Mouse (Mus musculus) kidney, adult 8-10 months (tissue): Measurements from ENCODE around the gene Btbd9.

Experiments used
- DNase-seq, 2 experiments: peaks; one replicate each; pipeline ENCODE4 v3.0.0; 2022

The Btbd9 gene

GRCm38 (mm10) chr17:30232698-30233097 is 343.6 kb downstream of the Btbd9 start:
- no peak for DNase-seq

DNA sequence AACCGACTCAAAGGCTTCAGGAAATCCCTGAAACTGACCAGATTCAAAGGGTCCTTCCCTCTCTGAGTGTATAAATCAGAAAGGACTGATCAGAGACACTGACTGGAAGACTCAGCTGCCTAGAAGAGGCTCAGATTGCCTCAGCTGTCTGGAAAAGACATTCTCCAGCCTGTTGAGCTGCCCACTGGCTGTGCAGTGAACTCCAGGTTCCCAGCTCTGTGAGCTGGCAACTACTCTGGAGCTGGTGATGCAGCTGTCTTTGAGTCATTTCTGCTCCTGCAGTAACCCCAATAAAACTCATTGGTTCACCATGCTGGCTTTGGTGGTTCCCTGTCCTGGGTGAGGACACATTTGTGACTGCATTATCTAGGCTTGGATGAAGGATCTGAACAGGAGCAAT is 344.8 kb downstream of the Btbd9 start:
- no peak for DNase-seq

- DNase-seq = no peak
Observed at GRCm38 (mm10) chr17:30230428-30230827, 345.9 kb downstream of the Btbd9 start.

DNA sequence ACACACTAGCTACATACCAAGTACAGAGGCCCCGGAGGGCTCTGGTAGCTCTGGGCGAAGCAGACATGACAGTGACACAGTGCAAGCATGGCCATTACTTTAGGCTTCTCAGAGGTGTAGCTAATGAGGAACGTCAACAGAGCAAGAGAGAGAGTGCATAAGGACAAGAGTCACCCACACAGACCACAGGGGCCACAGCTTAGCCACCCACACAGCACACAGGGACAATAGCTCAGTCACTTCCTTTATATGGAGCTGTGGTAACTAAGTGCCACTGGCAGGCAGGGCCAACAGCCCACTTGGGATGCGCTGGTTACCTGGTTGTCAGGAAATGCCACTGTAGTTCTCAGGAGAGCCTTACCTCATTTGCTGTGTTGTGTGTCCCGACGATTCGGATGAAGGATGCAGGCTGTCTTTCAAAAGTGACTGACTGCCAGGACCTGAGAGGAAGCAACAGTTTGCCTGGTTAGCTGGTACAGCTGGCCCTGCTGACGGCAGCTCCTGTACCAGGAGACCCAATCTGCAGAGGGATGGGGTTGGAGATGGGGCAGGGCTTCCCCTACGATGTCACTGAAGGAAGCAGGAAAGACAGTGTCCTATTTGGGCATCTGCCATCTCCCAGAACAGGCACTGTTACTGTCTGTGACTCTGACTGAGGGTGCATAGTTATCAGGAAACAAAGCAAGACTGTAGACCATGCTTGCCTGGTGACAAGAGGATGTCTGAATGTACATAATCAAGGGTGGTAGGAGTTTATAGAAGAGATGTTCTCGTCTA is 347.7 kb downstream of the Btbd9 start:
- no peak for DNase-seq

DNA sequence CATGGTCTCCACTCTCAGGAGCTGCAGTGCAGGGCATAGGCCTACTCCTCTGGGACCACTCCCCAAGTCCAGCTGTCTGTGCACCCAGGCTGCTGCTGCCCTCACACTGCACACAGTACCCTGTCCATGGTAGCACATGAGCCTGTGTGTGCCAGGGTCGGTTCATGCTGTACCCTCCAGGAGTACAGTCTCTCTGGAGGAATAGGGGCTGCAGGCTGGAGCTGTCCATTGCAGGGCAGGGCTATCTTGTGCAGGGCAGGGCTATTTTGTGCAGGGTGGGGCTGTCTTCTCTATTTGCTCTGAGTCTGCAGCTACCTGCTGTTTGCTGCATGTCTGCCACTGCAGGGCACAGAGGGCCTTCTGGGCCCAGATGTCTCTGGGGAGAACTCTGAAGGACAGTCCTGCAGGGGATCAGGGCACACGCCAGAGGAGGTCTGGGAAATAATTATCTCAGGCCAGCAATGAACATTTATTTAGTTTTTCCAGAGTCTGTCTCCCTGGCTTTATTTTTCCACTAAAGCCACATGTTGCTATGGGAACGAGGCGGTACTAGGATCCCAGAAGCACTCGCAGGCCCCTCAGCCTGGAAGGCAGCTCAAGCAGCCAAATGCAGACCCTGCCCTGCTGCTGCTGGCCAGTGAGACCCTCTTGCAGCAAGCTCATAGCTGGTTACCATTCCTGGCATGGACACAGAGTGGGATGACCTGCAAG is 351.1 kb downstream of the Btbd9 start:
- no peak for DNase-seq

DNA sequence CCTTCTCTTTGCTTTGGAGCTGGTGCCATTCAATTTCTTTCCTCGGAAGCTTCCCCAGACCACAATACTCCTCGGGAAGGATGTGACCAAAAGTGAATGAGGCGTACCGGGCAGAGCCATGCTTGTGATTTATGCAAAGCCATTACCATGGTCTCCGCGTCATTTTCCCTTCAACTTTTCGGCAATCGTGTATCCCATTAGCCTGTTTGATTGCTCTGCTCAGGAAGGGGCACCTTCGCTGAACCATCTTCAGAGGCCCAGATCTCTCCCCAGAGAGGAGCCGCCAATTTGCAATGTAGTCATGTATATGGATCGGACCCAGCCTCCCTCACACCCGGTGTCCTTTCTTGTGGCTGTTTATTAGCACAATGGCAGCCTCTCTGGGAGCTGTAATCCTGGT is 353.5 kb downstream of the Btbd9 start:
- DNase-seq = no peak

GRCm38 (mm10) chr17:30222361-30222760 is 353.9 kb downstream of the Btbd9 start:
- DNase-seq = no peak

DNA sequence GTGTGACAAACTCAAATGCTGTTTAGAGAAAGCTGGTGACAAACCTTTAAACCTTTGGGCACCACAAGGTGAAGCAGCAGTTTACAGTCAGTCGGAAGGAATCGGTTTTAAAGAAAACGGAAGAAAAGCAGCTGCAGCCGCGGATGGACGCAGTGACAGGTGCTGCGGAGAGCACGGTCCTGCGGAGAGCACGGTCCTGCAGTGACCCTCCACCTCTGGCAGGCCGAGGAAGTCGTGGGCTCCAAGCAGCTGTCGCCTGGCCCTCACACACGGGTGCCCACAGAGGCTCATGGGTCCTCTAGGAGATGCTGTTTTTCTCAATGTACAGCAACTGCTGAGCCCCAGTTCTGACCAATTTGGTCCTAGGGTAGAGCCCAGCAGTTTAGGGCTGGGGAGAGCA is 354.6 kb downstream of the Btbd9 start:
- DNase-seq = no peak

DNA sequence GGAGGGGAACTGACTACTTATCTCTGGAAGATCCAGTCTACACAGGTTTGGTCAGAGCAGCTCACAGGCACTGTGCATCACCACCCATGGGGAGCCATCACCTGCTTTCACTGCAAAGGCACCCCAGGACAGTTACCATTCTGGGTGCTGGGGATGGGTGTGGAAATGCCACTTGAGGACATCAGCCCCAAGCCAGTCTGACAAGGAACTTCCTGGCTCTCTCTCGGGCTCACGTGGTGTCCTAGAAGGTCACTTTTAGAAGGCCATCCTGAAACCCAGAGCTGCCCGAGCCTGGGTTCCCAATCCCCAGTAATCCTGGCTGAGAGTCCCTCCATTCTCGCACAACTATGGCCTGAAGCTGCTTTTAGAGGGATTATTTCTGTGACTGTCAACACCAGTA is 360.5 kb downstream of the Btbd9 start:
- DNase-seq = no peak

GRCm38 (mm10) chr17:30214393-30214792 is 361.9 kb downstream of the Btbd9 start:
- DNase-seq = no peak

- no peak for DNase-seq
Observed at GRCm38 (mm10) chr17:30213371-30213770, 362.9 kb downstream of the Btbd9 start.

DNA sequence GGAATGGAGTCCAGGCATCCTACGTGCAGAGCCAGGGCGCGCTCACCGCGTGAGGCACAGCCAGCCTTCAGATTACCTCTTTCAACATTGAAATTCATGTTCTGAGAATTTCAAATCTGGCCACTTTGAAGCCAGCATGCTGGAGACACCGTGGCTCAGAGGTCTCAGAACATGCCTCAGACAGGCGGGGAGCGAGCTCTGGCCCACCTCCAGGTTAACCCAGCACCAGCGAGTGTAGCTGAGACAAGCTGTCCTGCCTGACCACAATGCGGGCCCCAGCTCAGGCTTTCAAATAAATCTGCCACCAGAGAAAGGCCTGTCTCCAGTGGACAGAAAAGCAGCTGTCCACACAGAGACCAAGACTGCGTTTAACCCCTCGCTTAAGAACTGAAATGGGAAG is 363.6 kb downstream of the Btbd9 start:
- no peak for DNase-seq

GRCm38 (mm10) chr17:30210936-30211335 is 365.4 kb downstream of the Btbd9 start:
- DNase-seq = peak in 1 of 2 experiments; percentile 36

GRCm38 (mm10) chr17:30210262-30210661 is 366.0 kb downstream of the Btbd9 start:
- DNase-seq = no peak

DNA sequence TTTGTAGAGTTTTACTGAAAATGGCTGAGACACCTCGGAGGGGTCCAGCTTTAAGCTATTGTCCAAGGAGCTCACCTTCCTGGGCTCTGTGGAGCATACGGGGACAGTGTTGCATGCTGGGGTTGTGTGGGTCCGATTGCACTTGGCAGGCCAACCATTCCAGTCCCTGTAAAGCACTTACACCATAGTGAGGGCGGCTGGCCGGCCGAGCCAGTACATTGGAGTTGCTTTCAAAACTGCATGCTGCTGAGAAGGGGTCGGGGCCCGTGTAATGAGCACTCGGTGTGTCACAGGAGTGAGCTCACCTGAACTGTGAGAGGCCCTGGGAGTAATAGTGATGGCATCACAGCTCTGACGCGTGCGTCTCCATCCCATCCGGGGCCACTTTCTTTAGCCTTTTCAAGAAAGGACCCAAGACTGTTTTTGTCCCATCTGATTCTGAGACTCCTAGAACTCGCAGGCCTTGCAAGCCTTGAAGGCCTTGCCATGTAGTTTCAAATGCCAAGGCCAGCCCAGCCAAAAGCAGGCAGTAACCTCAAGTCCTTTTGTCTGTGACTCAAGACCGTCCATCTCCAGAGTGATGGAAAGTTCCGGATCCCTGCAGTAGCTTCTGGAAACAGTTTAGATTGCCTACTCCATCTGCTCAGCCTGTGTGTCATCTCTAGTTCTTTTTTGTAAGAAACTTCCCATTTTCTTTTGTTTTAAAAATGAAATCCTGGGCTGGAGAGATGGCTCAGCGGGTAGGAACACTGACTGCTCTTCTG is 371.0 kb downstream of the Btbd9 start:
- DNase-seq = no peak

- DNase-seq = no peak
Observed at GRCm38 (mm10) chr17:30200283-30200682, 376.0 kb downstream of the Btbd9 start.

GRCm38 (mm10) chr17:30199374-30200247 is 376.7 kb downstream of the Btbd9 start:
- DNase-seq = no peak

DNA sequence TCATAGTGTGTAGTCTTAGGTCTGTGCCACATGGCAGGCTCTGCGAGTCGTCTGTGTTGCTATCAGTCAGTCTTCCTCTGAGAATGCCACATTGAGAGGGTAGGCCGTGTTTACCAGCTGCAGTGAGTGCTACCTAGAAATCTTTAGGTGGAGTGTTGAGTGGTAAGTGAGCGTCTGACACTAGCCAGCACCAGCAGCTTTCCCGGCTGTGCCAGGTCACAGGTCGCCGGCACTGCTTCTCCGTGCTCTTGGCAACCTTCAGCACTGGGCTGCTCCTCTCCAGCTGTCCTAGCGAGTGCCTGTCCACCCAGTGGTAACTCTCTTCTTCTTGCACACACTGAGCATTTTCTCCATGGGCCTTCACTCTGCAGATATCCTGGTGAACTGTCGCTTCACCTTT is 377.9 kb downstream of the Btbd9 start:
- peak in 1 of 2 experiments; percentile 30 for DNase-seq

- DNase-seq = no peak
Observed at GRCm38 (mm10) chr17:30197280-30198030, 378.8 kb downstream of the Btbd9 start.

- peak in 1 of 2 experiments; percentile 1 for DNase-seq
Observed at GRCm38 (mm10) chr17:30196401-30197279, 379.6 kb downstream of the Btbd9 start.
